Mouse (Mus musculus) ES-E14 (cell line): ENCODE data around the gene Slc44a1.

Experiments used
- CHD2 ChIP-seq: IDR thresholded peaks from 2 replicates; pipeline ENCODE4 v1.6.1; 2014; ENCODE audit warnings: mild to moderate bottlenecking, low read depth, low read length, inconsistent platforms
- HCFC1 ChIP-seq: IDR thresholded peaks from 2 replicates; pipeline ENCODE4 v1.6.1; 2012; ENCODE audit warnings: low read length, inconsistent platforms, borderline replicate concordance; ENCODE audit not compliant: insufficient read depth
- MAFK ChIP-seq: IDR thresholded peaks from 2 replicates; pipeline ENCODE4 v1.6.1; 2014; ENCODE audit warnings: mild to moderate bottlenecking, low read depth, low read length, inconsistent platforms; ENCODE audit not compliant: insufficient read depth
- ZC3H11A ChIP-seq: IDR thresholded peaks from 2 replicates; pipeline ENCODE4 v1.6.1; 2012; ENCODE audit warnings: low read depth, mild to moderate bottlenecking, inconsistent platforms, low read length, borderline replicate concordance
- ZNF384 ChIP-seq: IDR thresholded peaks from 2 replicates; pipeline ENCODE4 v1.6.1; 2012; ENCODE audit warnings: low read depth, low read length, inconsistent platforms

DNA sequence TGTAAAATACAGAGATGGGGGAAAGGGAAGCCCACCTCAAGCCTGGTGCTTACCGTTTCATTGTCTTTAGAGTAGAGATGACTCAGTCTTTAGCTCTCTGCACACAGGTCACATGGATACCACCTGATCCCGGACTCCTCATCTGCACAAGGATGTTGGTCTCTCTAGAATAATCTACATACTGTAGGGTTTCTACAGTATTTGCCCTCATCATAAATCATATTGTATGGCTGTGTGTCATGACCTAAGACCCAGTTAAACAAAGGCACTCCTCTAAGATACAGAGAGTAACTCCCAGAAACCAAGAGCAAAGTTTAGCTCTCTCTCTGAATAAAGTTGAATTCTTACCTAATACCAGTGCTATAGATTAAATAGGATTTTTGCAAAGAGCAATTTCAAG, 62.6 kb downstream of the Slc44a1 start:
- TF ChIP-seq HCFC1 = no peak
- TF ChIP-seq CHD2 = no peak
- no peak for TF ChIP-seq MAFK
- no peak for TF ChIP-seq ZC3H11A
- no peak for TF ChIP-seq ZNF384
